Mouse (Mus musculus) heart, postnatal 4 days (tissue): ENCODE measurements at regions not wholly inside any gene's neighbourhood (a gene's known extent, or its start where the extent isn't known, plus 50 kb on each side); places are given as distances from the start of the nearest gene placed in this dataset.

Source experiments
- DNase-seq: peaks from one replicate; pipeline ENCODE4 v3.0.0; 2021

DNA sequence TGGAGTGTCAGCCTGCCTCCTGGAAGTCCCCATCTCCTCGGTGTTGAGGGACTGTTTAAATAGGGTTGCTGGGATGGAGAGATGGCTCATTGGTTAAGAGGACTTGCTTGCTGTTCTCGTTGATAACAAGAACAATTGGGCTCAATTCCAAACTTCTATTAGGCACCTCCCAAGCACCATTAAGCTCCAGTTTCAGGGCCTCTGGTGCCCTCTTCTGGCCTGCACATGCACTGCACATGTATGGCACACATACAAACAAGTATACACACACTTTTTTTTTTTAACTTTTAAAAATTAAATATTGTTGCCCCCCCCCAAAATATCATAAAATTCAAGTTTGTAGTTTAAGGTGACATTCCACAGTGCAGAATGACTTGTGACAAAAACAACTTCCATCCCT lies 162.3 kb downstream of the Bmp7 start:
- DNase-seq = no peak

DNA sequence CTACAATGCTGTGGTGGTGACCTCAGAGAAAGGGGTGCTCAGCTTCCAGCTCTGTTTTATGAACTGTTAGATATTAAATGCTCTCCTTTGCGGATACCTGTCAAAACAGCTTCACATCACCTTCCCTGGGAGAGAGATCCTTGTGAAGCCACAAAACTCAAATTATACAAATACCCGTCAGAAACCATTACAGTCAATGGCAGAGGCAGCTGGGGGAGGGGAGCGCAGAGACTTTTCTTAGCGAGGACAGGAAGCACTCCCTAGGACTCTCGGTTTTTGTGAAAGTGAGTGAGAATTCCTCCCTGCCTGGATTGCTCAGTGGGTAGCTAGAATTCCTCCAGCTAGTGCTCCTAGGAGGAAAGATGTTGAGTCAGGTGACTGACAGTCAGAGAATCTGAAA lies 161.0 kb downstream of the Bmp7 start:
- no peak for DNase-seq

DNA sequence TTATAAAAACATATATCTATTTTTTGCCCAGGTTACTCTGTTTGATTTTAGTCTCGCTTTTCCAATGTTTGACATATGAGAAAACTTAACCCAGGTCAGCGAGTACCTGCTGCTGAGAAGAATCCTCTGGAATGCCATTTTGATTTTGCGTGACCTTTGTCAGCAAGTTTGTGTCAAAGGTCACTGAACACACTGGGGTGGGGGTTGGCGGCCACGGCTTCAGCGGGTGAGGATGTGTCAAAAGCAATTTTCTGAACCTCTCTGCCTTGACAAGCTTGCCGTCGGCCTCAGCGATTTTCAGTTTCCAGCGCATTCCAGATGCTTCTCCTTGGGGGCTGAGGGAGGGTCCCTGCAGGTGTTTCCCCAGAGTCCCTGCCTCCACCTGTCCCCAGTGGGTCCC lies 157.4 kb downstream of the Bmp7 start:
- DNase-seq = no peak

- no peak for DNase-seq
Observed at GRCm38 (mm10) chr2:172786297-172786696, 153.8 kb downstream of the Bmp7 start.

GRCm38 (mm10) chr2:172787203-172787944 lies 152.7 kb downstream of the Bmp7 start:
- no peak for DNase-seq

DNA sequence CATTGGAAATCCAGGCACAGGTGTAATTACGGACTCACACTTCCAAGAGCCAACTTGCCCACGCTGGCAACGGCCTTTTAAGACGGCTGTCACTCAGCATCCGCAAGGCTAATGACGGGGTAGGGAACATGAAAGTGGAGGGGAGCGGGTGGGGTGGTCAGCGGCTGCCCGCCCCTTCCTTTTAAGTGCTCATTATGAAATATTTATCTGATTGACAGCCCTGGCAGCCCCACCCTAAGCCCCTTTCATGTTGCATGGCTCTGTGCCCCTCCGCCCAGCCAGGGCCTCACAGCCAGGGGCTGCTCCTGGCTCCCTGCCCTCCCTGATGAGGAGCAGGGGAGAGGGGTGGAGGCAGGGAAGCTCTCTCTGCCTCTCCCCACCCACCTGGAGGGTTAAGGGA lies 150.9 kb downstream of the Bmp7 start:
- no peak for DNase-seq

DNA sequence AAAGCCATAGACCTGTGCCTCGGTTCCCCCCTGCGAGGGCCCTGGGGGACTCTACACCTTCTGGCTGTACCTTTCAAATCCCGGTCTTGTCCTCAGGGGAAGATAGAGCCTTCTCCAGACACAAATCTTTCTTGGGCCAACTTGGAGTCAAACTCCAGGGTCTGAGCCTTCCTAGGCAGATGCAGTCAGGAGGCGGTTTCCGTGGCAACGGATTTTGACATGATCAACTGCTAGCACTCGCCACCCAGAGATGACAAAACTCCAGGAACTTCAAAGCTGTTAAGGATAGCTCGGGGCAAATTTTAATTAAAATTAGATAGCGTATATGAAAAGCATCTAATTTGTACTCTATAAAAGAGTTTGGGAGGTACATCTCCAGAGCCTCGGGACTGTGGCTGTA lies 147.6 kb downstream of the Bmp7 start:
- no peak for DNase-seq

DNA sequence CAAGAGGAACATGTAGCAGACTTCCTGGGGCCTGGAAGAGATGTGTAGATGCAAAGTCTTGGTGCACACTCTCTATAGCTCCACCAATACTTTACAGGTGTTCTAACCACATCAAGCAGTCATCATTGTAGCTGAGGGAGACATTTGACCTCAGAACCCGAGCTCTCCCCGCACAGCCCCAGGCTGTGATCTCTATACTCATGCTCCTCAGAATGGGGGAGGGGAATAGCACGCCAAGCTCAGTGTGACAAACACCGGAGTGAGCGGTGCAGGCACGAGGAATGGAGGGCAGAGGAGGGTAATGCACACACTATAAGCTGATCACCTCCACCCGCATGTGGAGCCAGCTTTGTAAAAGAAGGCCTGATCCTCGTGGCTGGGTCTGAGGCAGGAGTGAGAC lies 146.1 kb downstream of the Bmp7 start:
- DNase-seq = no peak

- DNase-seq = no peak
Observed at GRCm38 (mm10) chr2:172794771-172795170, 145.3 kb downstream of the Bmp7 start.

GRCm38 (mm10) chr2:172796104-172796503 lies 144.0 kb downstream of the Bmp7 start:
- DNase-seq = no peak

- DNase-seq = no peak
Observed at GRCm38 (mm10) chr2:172796955-172797354, 143.2 kb downstream of the Bmp7 start.

GRCm38 (mm10) chr2:172799951-172800350 lies 140.2 kb downstream of the Bmp7 start:
- DNase-seq = no peak

- no peak for DNase-seq
Observed at GRCm38 (mm10) chr2:172800801-172801200, 139.3 kb downstream of the Bmp7 start.

- no peak for DNase-seq
Observed at GRCm38 (mm10) chr2:172801804-172802203, 138.3 kb downstream of the Bmp7 start.

GRCm38 (mm10) chr2:172807446-172807845 lies 132.7 kb downstream of the Bmp7 start:
- no peak for DNase-seq

DNA sequence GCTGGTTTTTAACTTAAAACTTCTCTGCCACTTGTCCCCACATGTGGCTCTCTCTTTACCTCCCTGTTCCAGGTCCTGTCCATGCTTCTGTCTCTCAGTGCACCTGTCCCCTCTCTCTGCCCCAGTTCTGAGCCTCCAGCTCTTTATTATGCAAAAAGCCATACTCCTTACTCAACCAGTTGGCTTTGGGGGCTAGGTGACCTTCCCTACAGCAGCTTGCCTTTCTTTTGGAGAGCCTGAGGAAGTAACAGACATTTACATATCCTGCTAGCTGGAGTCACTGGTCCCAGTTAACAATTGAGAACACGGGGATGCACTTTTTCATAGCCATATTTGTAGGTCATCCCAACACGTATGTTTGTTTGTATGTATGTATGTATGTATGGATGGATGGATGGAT lies 130.8 kb downstream of the Bmp7 start:
- no peak for DNase-seq

- no peak for DNase-seq
Observed at GRCm38 (mm10) chr2:172813319-172813718, 126.8 kb downstream of the Bmp7 start.

DNA sequence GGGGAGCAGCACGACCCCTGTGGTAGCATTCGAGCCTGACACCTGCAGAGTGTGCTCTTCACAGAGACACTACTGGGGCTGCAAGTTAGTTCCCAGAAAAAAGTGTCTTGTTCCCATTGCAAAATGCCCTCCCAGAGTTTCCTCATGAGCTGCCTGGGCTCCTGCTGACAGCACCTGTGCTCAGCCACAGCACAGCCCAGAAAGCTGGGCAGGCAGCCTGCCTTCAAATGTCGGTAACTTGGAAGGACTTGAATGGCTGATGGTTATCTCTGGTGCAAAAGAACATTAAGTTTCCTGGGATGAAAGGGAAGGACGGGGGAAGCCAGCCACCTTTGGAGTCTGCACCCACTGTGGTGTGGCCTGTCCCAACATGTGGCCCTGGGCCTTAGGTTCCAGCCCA lies 126.2 kb downstream of the Bmp7 start:
- DNase-seq = no peak

- DNase-seq = no peak
Observed at GRCm38 (mm10) chr2:172815146-172815545, 125.0 kb downstream of the Bmp7 start.

DNA sequence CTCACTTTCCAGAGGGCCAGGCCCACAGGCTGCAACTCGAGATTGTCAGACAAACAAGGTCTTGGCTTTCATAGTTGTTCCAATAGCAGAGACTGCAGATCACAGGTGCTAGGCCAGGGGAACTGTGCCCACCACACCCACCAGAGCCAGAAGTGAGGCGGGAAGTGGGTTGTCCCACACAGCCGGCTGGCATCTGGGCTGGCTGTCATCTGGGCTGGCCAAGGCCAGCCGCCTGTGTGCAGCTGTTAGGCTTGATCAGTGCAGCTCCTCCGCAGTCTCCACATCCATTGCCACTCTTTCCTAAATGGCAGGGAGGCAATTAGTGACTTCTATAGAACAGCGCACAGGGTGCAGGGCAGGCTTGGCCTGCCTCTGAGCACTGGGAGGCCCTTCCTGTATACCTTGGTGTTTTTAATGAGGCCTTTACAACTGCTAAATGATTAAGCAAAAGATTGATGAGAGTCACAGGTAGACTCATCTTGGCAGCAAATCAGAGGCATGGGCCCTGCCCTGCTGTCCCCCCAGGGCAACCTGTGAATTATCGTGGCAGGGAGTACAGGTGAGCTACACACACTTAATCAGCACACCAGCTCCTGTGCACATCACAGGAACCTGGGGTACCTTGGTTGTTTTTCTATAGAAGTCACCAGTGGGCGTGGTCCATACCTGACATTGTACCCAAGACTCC lies 122.9 kb downstream of the Bmp7 start:
- DNase-seq = no peak
